Mouse (Mus musculus) neural tube, embryonic 14.5 days (tissue): ENCODE measurements around the gene Usp18. TPM values are rescaled to one million over a fixed set of nuclear protein-coding genes. Genes with fewer than 3 reads are reported as not detected.

Experiments
- ATAC-seq: fragments of 200-750 bp; cut with Nextera tagmentation; 2 replicates; pipeline ENCODE4 v1.8.0; 2017; ENCODE audit warnings: low read depth, mild to moderate bottlenecking, moderate TSS enrichment, moderate library complexity
- H3K27ac ChIP-seq: fragments of 300-500 bp; sonication (generic); 2 replicates; pipeline ENCODE4 v1.5.1; 2014; ENCODE audit warnings: low read depth, mild to moderate bottlenecking, control low read depth, low read length, moderate library complexity, mixed read lengths
- H3K27me3 ChIP-seq: fragments of 300-500 bp; sonication (generic); 2 replicates; pipeline ENCODE4 v1.6.1; 2014; ENCODE audit warnings: low read length; ENCODE audit not compliant: control insufficient read depth, insufficient read depth
- H3K36me3 ChIP-seq: fragments of 300-500 bp; sonication (generic); 2 replicates; pipeline ENCODE4 v1.6.1; 2014; ENCODE audit warnings: low read length, mixed read lengths; ENCODE audit not compliant: control insufficient read depth, insufficient read depth
- H3K4me1 ChIP-seq: fragments of 300-500 bp; sonication (generic); 2 replicates; pipeline ENCODE4 v1.6.1; 2014; ENCODE audit warnings: low read length; ENCODE audit not compliant: control insufficient read depth, insufficient read depth
- H3K4me2 ChIP-seq: fragments of 300-500 bp; sonication (generic); 2 replicates; pipeline ENCODE4 v1.6.1; 2014; ENCODE audit warnings: mild to moderate bottlenecking, low read depth, low read length, control low read depth
- H3K4me3 ChIP-seq: fragments of 300-500 bp; sonication (generic); 2 replicates; pipeline ENCODE4 v1.5.1; 2014; ENCODE audit warnings: low read depth, low read length, control low read depth, mixed read lengths
- H3K9ac ChIP-seq: fragments of 300-500 bp; sonication (generic); replicated peaks from 2 replicates; pipeline ENCODE4 v1.6.1; 2014; ENCODE audit warnings: low read depth, mild to moderate bottlenecking, control low read depth, low read length, mixed read lengths
- H3K9me3 ChIP-seq: fragments of 300-500 bp; sonication (generic); 2 replicates; pipeline ENCODE4 v1.6.1; 2016; ENCODE audit warnings: low read length; ENCODE audit not compliant: control insufficient read depth
- WGBS: fragments of 180-500 bp; shearing (Covaris S2); extraction: QIAGEN DNeasy Blood & Tissue Kit; methylation state at CpG from one replicate; pipeline ENCODE4 v1.1.7; 2014; 5-methylcytosine and 5-hydroxymethylcytosine counted together
- polyA plus RNA-seq: library from polyadenylated mRNA; unstranded; fragments of >200 nt; fragmentation: Nextera tagmentation; extraction: Ambion mirVana; gene quantifications from 2 replicates; pipeline ENCODE4 v1.2.1, GENCODE M21; 2014

The Usp18 gene
- polyA plus RNA-seq, 1 experiment from 2014 or later = 0.54 TPM

DNA sequence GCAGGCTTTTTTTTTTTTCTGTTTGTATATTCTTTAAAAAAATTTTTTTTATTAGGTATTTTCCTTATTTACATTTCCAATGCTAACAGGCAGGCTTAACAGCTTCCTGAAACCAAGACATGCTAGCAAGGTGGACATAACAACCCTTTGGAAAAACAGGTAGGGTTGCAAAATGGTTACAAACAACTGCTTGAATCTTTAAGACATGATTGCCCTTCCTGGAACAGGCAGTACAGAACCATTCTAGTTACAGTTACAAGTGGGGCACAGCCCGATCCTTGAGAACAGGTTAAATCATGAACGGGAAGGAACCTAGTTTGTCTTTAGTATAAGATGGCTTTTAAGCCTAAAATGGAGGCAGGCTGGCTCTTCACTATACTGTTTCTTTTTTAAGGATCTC is 9.3 kb upstream of the Usp18 start:
- no peak overlapping the region for H3K4me3 ChIP-seq
- 97% methylated on average over 2 of the region's 2 CpGs for WGBS
- no peaks in the 10 kb centered on the region for H3K36me3 ChIP-seq
- no peaks in the 10 kb centered on the region for H3K9me3 ChIP-seq
- ATAC-seq = no peak
- no peak overlapping the region for H3K9ac ChIP-seq
- no peak overlapping the region for H3K4me2 ChIP-seq
- no peaks in the 10 kb centered on the region for H3K27me3 ChIP-seq
- H3K4me1 ChIP-seq = no peaks in the 10 kb centered on the region
- H3K27ac ChIP-seq = no peak overlapping the region

DNA sequence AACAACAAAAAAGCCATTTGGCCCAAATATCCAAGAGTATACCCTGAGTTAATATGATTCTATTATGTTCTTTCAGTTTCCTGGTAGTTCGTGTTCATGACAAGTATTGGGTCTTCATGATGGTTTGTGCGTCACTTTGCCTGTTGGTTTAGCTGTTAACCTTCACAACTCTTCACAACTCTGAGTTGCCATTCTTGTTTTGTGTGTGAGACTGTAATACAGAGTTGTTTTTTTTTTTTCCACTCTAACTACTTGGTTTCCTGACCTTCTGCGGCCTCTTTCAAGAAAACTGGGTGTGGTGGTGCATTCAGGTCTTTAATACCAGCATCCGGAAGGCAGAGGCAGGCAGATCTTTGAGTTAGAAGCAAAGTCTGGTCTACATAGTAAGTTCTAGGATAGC is 7.5 kb upstream of the Usp18 start:
- Histone ChIP-seq H3K4me2 (no peak overlapping the region), H3K27ac (no peak overlapping the region), H3K9ac (no peak overlapping the region), H3K36me3 (no peaks in the 10 kb centered on the region), H3K4me3 (no peak overlapping the region), H3K27me3 (no peaks in the 10 kb centered on the region), H3K4me1 (no peaks in the 10 kb centered on the region), H3K9me3 (no peaks in the 10 kb centered on the region)
- ATAC-seq = no peak
- 95% methylated on average over 4 of the region's 4 CpGs for WGBS

DNA sequence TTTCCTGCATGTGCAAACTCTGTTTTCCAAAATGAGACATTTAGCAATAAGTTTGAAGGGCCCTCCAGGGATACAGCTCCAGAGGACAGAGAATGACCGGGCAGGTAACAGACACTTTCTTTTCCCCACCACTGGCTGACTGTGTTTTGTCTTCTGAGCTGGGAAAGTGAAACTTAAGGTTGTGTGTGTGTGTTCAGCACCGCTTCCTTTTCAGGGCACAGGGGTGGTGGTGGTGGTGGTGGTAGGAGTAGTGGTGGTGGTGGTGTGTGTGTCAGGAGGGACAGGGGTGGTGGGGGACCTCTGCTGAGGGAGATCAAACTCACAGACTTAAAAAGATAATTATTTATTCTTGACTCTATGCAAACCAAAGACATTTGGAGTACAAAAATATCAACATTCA is 3.9 kb upstream of the Usp18 start:
- Histone ChIP-seq H3K36me3 (no peaks in the 10 kb centered on the region), H3K4me3 (no peak overlapping the region), H3K9ac (no peak overlapping the region), H3K4me1 (no peaks in the 10 kb centered on the region), H3K9me3 (no peaks in the 10 kb centered on the region), H3K4me2 (no peak overlapping the region), H3K27me3 (no peaks in the 10 kb centered on the region), H3K27ac (no peak overlapping the region)
- ATAC-seq = no peak
- 89% methylated on average over 2 of the region's 2 CpGs for WGBS

DNA sequence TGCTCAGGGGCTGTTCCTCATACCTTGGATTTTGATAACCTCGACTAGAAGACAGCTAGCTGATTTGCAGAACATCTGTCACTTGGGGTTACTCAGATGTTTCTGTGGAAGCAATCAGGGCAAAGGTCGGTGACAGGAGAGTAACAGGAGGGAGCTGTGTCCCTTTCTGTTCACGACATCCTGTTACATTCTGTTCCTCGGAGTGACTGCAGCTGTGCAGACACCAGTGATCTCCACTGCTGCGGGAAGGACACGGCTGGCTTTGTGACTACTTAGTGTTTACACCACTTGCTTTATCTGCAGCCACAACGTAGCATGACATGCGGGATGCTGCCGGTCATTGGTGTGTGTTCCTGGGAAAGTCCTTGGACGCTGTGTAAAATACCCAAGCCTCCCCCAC is 2.5 kb upstream of the Usp18 start:
- Histone ChIP-seq H3K9ac (no peak overlapping the region), H3K27ac (no peak overlapping the region), H3K4me3 (no peak overlapping the region), H3K9me3 (no peaks in the 10 kb centered on the region), H3K27me3 (no peaks in the 10 kb centered on the region), H3K4me1 (no peaks in the 10 kb centered on the region), H3K4me2 (no peak overlapping the region), H3K36me3 (no peaks in the 10 kb centered on the region)
- ATAC-seq = no peak
- WGBS = 56% methylated on average over 10 of the region's 10 CpGs

DNA sequence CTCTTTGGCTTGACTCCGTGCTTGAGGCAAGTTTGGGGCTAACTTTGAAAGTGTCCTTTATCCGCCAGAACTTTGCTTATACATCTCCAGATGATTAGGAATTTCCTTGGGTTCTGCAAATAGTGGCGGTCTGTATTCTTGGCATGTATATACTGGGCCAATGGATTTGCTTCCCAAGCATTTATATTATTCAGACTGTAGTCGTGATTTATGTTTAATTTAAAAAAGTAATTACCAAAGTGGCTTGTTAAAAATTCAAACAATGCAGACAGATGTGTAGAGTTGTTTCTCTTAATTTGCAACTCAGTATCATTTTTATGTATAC is 293 bp downstream of the Usp18 start:
- 16% methylated on average over 4 of the region's 4 CpGs for WGBS
- Histone ChIP-seq H3K27me3 (no peaks in the 10 kb centered on the region), H3K9me3 (no peaks in the 10 kb centered on the region), H3K4me1 (no peaks in the 10 kb centered on the region), H3K4me2 (peak overlapping the region; percentile 71), H3K27ac (no peak overlapping the region), H3K36me3 (no peaks in the 10 kb centered on the region), H3K9ac (no peak overlapping the region), H3K4me3 (peak overlapping the region; percentile 44)
- ATAC-seq = peak; percentile 41; the same call in 1 of the 2 replicates

DNA sequence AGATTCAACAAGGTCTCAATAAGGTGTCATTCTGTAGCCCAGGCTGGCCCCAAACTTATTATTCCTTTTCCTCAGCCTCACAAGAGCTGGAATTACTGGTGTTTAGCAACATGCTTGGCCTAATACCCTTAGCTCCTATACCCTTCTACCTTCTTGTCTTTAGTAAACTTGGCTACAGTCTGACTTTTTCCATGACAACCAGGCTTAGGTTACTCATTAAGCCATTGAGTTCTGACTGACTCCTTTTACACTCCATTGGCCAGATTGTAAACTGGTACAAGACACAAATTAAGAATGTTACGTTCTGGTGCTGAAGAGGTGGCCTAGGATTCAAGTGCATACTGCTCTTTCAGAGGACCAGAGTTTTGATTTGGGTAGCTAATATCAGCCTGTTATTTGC is 4.7 kb downstream of the Usp18 start:
- Histone ChIP-seq H3K4me2 (no peak overlapping the region), H3K36me3 (no peaks in the 10 kb centered on the region), H3K27ac (no peak overlapping the region), H3K9me3 (no peaks in the 10 kb centered on the region), H3K4me3 (no peak overlapping the region), H3K4me1 (no peaks in the 10 kb centered on the region), H3K9ac (no peak overlapping the region), H3K27me3 (no peaks in the 10 kb centered on the region)
- ATAC-seq = no peak
- 57% methylated on average over 1 of the region's 1 CpGs for WGBS

DNA sequence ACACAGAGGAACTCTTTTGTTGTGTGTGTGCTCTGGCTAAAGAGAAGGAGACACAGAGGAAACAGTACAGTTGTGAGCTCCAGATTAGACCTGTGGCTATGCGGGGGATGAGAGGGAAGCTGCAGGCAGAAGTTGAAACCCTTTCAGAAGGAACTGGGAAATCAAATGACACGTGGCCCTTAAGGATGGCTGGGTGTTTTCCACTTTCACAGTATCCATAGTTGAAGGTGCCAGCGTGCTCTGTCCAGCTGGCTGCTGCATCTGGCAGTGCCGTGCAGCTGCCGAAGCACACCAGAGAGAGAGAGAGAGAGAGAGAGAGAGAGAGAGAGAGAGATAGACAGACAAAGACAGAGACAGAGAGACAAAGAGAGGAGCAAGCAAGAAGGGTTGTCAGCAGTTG is 5.5 kb downstream of the Usp18 start:
- 79% methylated on average over 5 of the region's 5 CpGs for WGBS
- no peaks in the 10 kb centered on the region for H3K36me3 ChIP-seq

DNA sequence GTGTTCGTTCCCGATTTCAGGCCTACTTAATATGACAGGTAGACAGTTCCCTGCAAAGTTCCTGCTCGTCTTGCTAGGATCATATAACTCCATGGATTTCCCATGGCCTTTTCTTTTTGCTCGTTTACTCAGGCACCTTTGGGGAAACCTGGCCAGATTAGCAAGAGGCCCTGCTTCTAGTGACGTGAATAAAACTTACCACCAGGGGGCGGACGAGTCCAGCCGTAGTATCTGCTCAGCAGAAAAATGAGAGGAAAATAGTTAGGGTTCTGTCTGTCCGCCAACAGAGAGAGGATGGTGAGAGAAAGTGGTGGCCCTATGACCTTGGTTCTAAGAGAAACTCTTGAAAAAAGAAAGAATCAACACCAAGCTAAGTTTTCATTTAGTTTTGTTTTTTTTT is 14.8 kb downstream of the Usp18 start:
- H3K4me3 ChIP-seq = no peak overlapping the region
- ATAC-seq = no peak
- no peak overlapping the region for H3K9ac ChIP-seq
- no peaks in the 10 kb centered on the region for H3K36me3 ChIP-seq
- H3K4me1 ChIP-seq = no peaks in the 10 kb centered on the region
- H3K9me3 ChIP-seq = no peaks in the 10 kb centered on the region
- no peak overlapping the region for H3K4me2 ChIP-seq
- no peaks in the 10 kb centered on the region for H3K27me3 ChIP-seq
- no peak overlapping the region for H3K27ac ChIP-seq
- WGBS = 35% methylated on average over 9 of the region's 9 CpGs

More for the DNA sequence above, 5.5 kb downstream of the Usp18 start:
- H3K9ac ChIP-seq = no peak overlapping the region
- no peaks in the 10 kb centered on the region for H3K4me1 ChIP-seq
- no peaks in the 10 kb centered on the region for H3K9me3 ChIP-seq
- H3K4me3 ChIP-seq = no peak overlapping the region
- no peak for ATAC-seq
- H3K4me2 ChIP-seq = no peak overlapping the region
- no peaks in the 10 kb centered on the region for H3K27me3 ChIP-seq
- H3K27ac ChIP-seq = no peak overlapping the region

DNA sequence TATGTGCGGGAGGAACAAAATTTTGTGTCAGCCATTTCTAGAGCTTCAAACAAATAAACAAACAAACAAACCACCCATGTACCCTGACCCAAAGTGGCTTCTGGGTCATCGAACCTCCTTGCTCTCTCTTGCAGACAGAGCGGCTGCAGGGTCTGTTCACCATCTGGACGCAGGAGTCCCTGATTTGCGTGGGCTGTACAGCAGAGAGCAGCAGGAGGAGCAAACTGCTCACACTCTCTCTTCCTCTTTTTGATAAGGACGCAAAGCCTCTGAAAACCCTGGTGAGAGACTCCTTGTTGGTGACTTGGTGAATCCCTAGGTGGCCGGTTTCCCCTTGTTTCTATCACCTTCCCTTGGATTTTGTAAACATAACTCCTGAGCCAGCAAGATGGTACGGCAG is 15.5 kb downstream of the Usp18 start:
- 84% methylated on average over 8 of the region's 8 CpGs for WGBS
- Histone ChIP-seq H3K9me3 (no peaks in the 10 kb centered on the region), H3K4me3 (no peak overlapping the region), H3K4me1 (no peaks in the 10 kb centered on the region), H3K36me3 (no peaks in the 10 kb centered on the region), H3K9ac (no peak overlapping the region), H3K27ac (no peak overlapping the region), H3K4me2 (no peak overlapping the region), H3K27me3 (no peaks in the 10 kb centered on the region)
- ATAC-seq = no peak

DNA sequence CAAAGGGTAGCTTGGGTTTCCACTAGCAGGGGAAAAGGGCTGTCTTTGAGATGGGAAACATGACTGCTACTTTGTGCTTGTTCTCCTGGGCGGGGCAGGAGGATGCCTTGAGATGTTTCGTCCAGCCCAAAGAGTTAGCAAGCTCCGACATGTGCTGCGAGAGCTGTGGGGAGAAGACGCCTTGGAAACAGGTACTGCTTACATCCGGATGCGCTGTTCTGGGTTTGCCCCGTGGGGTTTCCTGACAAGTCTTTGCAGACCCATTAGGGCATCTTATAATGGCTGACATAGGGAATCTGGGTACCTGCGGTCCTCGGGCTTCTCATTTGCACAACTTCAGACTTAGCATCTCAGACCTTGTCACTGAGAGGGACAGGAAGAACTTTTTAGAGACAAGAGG is 16.3 kb downstream of the Usp18 start:
- no peak overlapping the region for H3K4me3 ChIP-seq
- H3K36me3 ChIP-seq = no peaks in the 10 kb centered on the region
- H3K4me1 ChIP-seq = no peaks in the 10 kb centered on the region
- no peaks in the 10 kb centered on the region for H3K27me3 ChIP-seq
- 90% methylated on average over 10 of the region's 10 CpGs for WGBS
- no peak overlapping the region for H3K27ac ChIP-seq
- H3K9ac ChIP-seq = no peak overlapping the region
- no peak overlapping the region for H3K4me2 ChIP-seq
- H3K9me3 ChIP-seq = no peaks in the 10 kb centered on the region
- no peak for ATAC-seq
